Mouse (Mus musculus) liver, postnatal 0 days (tissue): ENCODE results near the gene Cd164. TPM values are rescaled to one million over a fixed set of nuclear protein-coding genes. Genes with fewer than 3 reads are reported as not detected.

Experiments used
- ATAC-seq: fragments of 200-750 bp; cut with Nextera tagmentation; 2 replicates; pipeline ENCODE4 v1.8.0; 2017; ENCODE audit warnings: mild to moderate bottlenecking, moderate library complexity
- DNase-seq: peaks from one replicate; pipeline ENCODE4 v3.0.0-alpha.2; 2016
- H3K27ac ChIP-seq: fragments of 300-500 bp; sonication (generic); 2 replicates; pipeline ENCODE4 v1.5.1; 2014; ENCODE audit warnings: antibody characterized with exemption, moderate library complexity, mild to moderate bottlenecking, low read depth
- H3K27me3 ChIP-seq: fragments of 300-500 bp; sonication (generic); 2 replicates; pipeline ENCODE4 v1.6.1; 2014; ENCODE audit warnings: low read length, control low read depth, mixed read lengths; ENCODE audit not compliant: insufficient read depth
- H3K36me3 ChIP-seq: fragments of 300-500 bp; sonication (generic); replicated peaks from 2 replicates; pipeline ENCODE4 v1.6.1; 2014; ENCODE audit warnings: mild to moderate bottlenecking, control low read depth, low read length, moderate library complexity, mixed read lengths; ENCODE audit not compliant: insufficient read depth
- H3K4me1 ChIP-seq: fragments of 300-500 bp; sonication (generic); 2 replicates; pipeline ENCODE4 v1.6.1; 2014; ENCODE audit warnings: antibody characterized with exemption, mild to moderate bottlenecking, control low read depth; ENCODE audit not compliant: insufficient read depth
- H3K4me2 ChIP-seq: fragments of 300-500 bp; sonication (generic); 2 replicates; pipeline ENCODE4 v1.6.1; 2014; ENCODE audit warnings: low read depth, mild to moderate bottlenecking, low read length, moderate library complexity, mixed read lengths
- H3K4me3 ChIP-seq: fragments of 300-500 bp; sonication (generic); 2 replicates; pipeline ENCODE4 v1.5.1; 2014; ENCODE audit warnings: low read depth, low read length
- H3K9ac ChIP-seq: fragments of 300-500 bp; sonication (generic); replicated peaks from 2 replicates; pipeline ENCODE4 v1.6.1; 2014; ENCODE audit warnings: mild to moderate bottlenecking, moderate library complexity
- H3K9me3 ChIP-seq: fragments of 300-500 bp; sonication (generic); 2 replicates; pipeline ENCODE4 v1.6.1; 2016; ENCODE audit warnings: mild to moderate bottlenecking, control low read depth, low read length, mixed read lengths
- CTCF ChIP-seq: sonication (generic); IDR thresholded peaks from 2 replicates; pipeline ENCODE4 v1.5.1; 2016; ENCODE audit warnings: antibody characterized with exemption, low read depth
- EP300 ChIP-seq: IDR thresholded peaks from 2 replicates; pipeline ENCODE4 v1.6.1; 2016; ENCODE audit warnings: antibody characterized with exemption, low read depth, mild to moderate bottlenecking
- WGBS: fragments of 180-500 bp; shearing (Covaris S2); extraction: QIAGEN DNeasy Blood & Tissue Kit; methylation state at CpG from one replicate; pipeline ENCODE4 v1.1.7; 2014; ENCODE audit not compliant: insufficient replicate concordance; 5-methylcytosine and 5-hydroxymethylcytosine counted together
- polyA plus RNA-seq: library from polyadenylated mRNA; unstranded; fragments of >200 nt; fragmentation: Nextera tagmentation; extraction: Ambion mirVana; gene quantifications from 2 replicates; pipeline ENCODE4 v1.2.1, GENCODE M21; 2015

The Cd164 gene
- polyA plus RNA-seq, 1 experiment from 2014 or later, result 93.3 TPM

DNA sequence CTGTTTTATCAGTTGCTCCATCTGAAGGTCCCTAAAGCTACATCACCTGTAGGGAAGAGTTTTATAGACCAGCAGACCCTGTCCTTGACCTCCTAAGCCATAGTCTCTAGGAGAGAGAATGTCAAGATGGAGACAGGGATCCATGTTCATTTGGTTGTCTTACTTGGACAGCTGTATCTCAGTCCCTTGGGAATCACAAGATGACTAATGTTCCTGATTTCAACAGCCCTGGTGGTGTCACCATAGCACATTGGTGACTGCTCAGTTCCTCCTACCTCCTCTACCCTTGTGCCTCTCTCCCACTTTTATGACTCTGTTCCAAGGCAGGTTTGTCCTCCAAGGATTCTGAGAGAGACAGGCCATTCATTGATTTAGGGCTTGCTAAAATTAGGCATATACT is 4.3 kb upstream of the Cd164 start:
- H3K27ac ChIP-seq, result no peak overlapping the region
- H3K27me3 ChIP-seq, result no peaks in the 10 kb centered on the region
- H3K4me2 ChIP-seq, result no peak overlapping the region
- no peak overlapping the region for H3K4me3 ChIP-seq
- H3K9me3 ChIP-seq, result no peaks in the 10 kb centered on the region
- H3K36me3 ChIP-seq, result no peaks in the 10 kb centered on the region
- H3K4me1 ChIP-seq, result peaks cover 5% of the 10 kb centered on the region
- no peak for DNase-seq
- no peak overlapping the region for H3K9ac ChIP-seq
- no peak for TF ChIP-seq EP300
- no peak for TF ChIP-seq CTCF
- no peak for ATAC-seq

DNA sequence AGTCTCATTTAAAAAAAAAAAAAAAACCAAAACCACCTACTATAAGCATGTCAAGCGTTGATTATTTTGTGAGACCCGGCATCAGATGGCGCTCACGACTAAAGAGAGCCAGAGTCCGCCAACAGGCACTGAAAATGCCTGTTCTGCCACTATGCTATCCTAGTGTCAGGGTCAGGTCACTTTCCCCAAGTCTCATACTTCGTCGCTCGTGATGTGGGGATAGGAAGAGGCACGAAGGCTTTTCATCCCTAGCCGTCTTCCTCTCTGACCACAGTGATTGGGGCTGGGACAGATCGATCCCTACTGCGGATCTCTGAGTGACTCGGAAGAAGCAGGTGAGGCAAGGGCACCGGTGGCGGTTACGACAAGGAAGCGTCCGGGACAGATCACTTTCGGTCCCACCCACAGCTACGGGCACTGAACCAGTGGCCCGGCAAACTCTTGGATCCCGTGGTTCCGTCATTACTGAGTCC is 670 bp upstream of the Cd164 start:
- Histone ChIP-seq H3K4me3 (peak overlapping the region; percentile 99), H3K9ac (peak overlapping the region; percentile 97), H3K4me2 (peak overlapping the region; percentile 71), H3K36me3 (peaks cover 8% of the 10 kb centered on the region; the same call in 1 of the 2 replicates), H3K27me3 (no peaks in the 10 kb centered on the region), H3K4me1 (peaks cover 27% of the 10 kb centered on the region), H3K27ac (peak overlapping the region; percentile 98), H3K9me3 (no peaks in the 10 kb centered on the region)
- WGBS, result under 1% methylated on average over 23 of the region's 23 CpGs
- TF ChIP-seq CTCF (peak; percentile 80), EP300 (no peak)
- DNase-seq (peak; percentile 79), ATAC-seq (peak; percentile 69)

DNA sequence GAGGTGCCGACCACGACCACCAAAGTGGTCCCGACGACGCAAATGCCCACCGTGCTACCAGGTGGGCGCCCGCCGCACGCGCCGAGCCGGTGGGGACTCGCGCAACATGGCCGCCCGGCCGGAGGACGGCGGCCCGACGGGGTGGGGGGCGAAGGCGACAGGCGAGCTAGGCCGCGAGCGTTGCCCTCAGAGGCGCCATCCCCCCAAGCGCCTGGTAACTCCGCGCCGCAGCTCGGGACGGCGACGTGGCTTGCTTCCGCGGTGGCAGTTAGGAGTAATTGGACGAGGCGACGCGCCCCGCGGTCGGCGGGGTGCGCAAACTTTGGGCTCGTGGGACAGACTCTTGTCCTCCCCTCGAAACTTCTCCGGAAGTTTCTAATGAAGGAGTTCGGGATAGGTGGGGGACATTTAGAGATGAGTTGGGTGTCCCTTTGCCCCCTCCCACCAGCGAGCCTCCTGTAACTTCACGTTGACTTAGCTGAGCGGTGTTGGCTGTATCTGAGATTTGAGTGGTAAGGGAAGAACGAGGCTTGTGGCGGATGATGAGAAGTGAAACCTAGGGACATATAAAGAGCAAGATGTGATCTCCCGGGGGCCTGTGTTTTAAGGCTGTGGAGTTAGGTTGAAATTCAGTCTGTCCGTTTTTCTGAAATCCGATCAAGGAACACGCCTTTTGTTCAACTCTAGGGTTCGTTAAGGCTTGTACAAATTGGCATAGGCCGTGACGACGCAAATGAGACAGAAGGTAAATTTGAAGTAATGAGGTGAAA is 611 bp downstream of the Cd164 start:
- WGBS, result under 1% methylated on average over 64 of the region's 65 CpGs

DNA sequence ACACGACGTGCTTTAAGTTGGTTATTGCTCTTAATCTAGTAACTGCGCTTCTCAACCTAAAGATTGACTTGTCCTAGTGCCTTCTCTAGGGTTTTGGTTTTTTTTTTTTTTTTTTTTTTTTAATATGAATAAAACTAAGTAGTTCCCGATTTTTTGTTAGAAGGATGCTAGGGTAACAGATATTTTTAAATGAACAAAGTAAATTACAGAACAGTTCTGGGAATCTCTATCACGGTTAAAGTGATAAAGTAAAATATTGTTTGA is 1.1 kb downstream of the Cd164 start:
- Histone ChIP-seq H3K27me3 (no peaks in the 10 kb centered on the region), H3K4me2 (peak overlapping the region; percentile 71), H3K36me3 (peaks cover 16% of the 10 kb centered on the region), H3K4me3 (peak overlapping the region; percentile 99), H3K9me3 (no peaks in the 10 kb centered on the region), H3K4me1 (peaks cover 30% of the 10 kb centered on the region), H3K9ac (peak overlapping the region; percentile 97), H3K27ac (peak overlapping the region; percentile 98; the same call in 1 of the 2 replicates)
- DNase-seq, result no peak
- ATAC-seq, result no peak
- WGBS, result 5% methylated on average over 5 of the region's 5 CpGs
- TF ChIP-seq EP300 (no peak), CTCF (no peak)

More for the DNA sequence above, 611 bp downstream of the Cd164 start:
- Histone ChIP-seq H3K36me3 (peaks cover 12% of the 10 kb centered on the region), H3K4me1 (peaks cover 28% of the 10 kb centered on the region), H3K9ac (peak overlapping the region; percentile 97), H3K9me3 (no peaks in the 10 kb centered on the region), H3K4me2 (peak overlapping the region; percentile 71), H3K27ac (peak overlapping the region; percentile 98), H3K4me3 (peak overlapping the region; percentile 99), H3K27me3 (no peaks in the 10 kb centered on the region)
- TF ChIP-seq EP300 (no peak), CTCF (no peak)
- peak; percentile 71 for DNase-seq
- ATAC-seq, result peak; percentile 35

DNA sequence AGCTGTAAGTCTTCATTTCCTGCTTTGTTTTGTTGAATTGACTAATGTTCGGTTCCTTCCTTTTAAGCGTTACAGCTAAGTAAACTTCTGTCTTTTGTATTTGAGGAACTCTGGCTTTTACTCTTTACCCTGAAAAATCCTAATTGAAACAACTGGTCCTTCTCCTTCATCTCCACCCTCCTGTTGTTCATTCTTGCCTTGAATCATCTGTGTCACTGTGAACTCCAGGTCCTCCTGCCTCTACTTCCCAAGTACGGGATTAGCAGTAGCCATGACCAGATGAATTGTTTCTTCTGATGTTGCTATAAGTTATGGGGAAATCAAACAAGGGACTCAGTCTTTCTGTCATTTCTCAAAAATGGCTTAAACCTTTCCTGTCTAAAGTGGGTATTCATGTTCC is 4.2 kb downstream of the Cd164 start:
- ATAC-seq (no peak), DNase-seq (no peak)
- no peak for TF ChIP-seq EP300
- TF ChIP-seq CTCF, result no peak
- Histone ChIP-seq H3K27ac (peak overlapping the region; percentile 75; the same call in 1 of the 2 replicates), H3K9me3 (no peaks in the 10 kb centered on the region), H3K36me3 (peaks cover 38% of the 10 kb centered on the region), H3K9ac (no peak overlapping the region), H3K27me3 (no peaks in the 10 kb centered on the region), H3K4me2 (peak overlapping the region; percentile 71; the same call in 1 of the 2 replicates), H3K4me1 (peaks cover 30% of the 10 kb centered on the region), H3K4me3 (peak overlapping the region; percentile 10; the same call in 1 of the 2 replicates)
- 46% methylated on average over 3 of the region's 3 CpGs for WGBS

DNA sequence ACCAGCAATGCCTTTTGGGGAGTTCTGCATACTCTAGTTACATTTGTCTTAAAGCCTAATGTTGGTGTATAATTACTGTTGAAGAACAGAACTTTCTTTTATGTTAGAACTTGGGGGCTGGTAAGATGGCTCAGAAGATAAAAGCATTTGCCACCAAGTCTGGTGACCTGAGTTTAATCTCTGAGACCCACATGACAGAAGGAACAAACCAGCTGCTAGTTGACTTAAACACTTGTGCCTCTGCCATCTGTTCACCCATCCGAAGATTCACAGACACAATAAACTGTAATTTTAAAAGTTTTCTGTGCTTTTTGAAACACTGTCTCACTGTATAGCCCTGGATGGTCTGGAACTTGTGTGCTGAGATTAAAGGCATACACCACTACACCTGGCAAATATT is 6.5 kb downstream of the Cd164 start:
- no peak overlapping the region for H3K4me3 ChIP-seq
- WGBS, result 75% methylated on average over 1 of the region's 1 CpGs
- no peak overlapping the region for H3K27ac ChIP-seq
- peaks cover 53% of the 10 kb centered on the region for H3K36me3 ChIP-seq
- no peak for TF ChIP-seq EP300
- no peak for TF ChIP-seq CTCF
- no peak for DNase-seq
- H3K9ac ChIP-seq, result no peak overlapping the region
- peaks cover 28% of the 10 kb centered on the region for H3K4me1 ChIP-seq
- H3K27me3 ChIP-seq, result no peaks in the 10 kb centered on the region
- H3K9me3 ChIP-seq, result no peaks in the 10 kb centered on the region
- H3K4me2 ChIP-seq, result no peak overlapping the region
- ATAC-seq, result no peak
